8 mouse cellular contexts compared by ENCODE assay signal in genomic region chr9:104062430-104063243, GRCm38 (mm10). TPM values are rescaled to one million over a fixed set of nuclear protein-coding genes. Genes with fewer than 3 reads are reported as not detected.
DNase-seq lines count a peak whose midpoint lies in the region; ATAC-seq and TF ChIP-seq lines count a peak whose summit lies in the region.

Uba5 (minus strand) TSS chr9:104063134.

- no peak for TF ChIP-seq CTCF in heart, postnatal 0 days (IDR thresholded peaks at IDR 0.05; ENCODE audit: low read depth)
- TF ChIP-seq CTCF in layer of hippocampus, adult 2 months (conservative IDR thresholded peaks at IDR 0.05): no peak
- no peak for TF ChIP-seq CTCF in lung, postnatal 0 days (IDR thresholded peaks at IDR 0.05)

- under 1% methylated on average over 56 of the region's 59 CpGs for WGBS in heart, postnatal 0 days
- WGBS in lung, postnatal 0 days: under 1% methylated on average over 50 of the region's 59 CpGs

- peaks cover 29% of the 10 kb centered on the region for H3K36me3 ChIP-seq in heart, postnatal 0 days (replicated peaks; ENCODE audit: control insufficient read depth, insufficient read depth, low read length)
- peaks cover 4% of the 10 kb centered on the region; the same call in 1 of the 2 replicates for H3K36me3 ChIP-seq in lung, postnatal 0 days (ENCODE audit: insufficient read depth, low read length)

- no peaks in the 10 kb centered on the region for H3K27me3 ChIP-seq in heart, postnatal 0 days (ENCODE audit: control insufficient read depth, insufficient read depth, low read length)
- no peaks in the 10 kb centered on the region for H3K27me3 ChIP-seq in lung, postnatal 0 days (replicated peaks; ENCODE audit: insufficient read depth, low read length)

- peak within 1 kb of the TSS; percentile 84 for H3K9ac ChIP-seq in heart, postnatal 0 days (replicated peaks; ENCODE audit: low read depth, low read length)
- peak within 1 kb of the TSS; percentile 81 for H3K9ac ChIP-seq in lung, postnatal 0 days (replicated peaks; ENCODE audit: low read depth)

- H3K4me1 ChIP-seq in heart, postnatal 0 days (ENCODE audit: control insufficient read depth, insufficient read depth): peaks cover 13% of the 10 kb centered on the region
- peaks cover 3% of the 10 kb centered on the region; the same call in 1 of the 2 replicates for H3K4me1 ChIP-seq in lung, postnatal 0 days (ENCODE audit: insufficient read depth, low read depth, low read length)

- peak within 1 kb of the TSS; percentile 97 for H3K4me3 ChIP-seq in heart, postnatal 0 days (ENCODE audit: low read depth, low read length)
- H3K4me3 ChIP-seq in layer of hippocampus, adult 2 months: peak within 1 kb of the TSS; percentile 73
- H3K4me3 ChIP-seq in lung, postnatal 0 days (ENCODE audit: low read depth, low read length): peak within 1 kb of the TSS; percentile 84

- no peaks in the 10 kb centered on the region for H3K9me3 ChIP-seq in heart, postnatal 0 days (replicated peaks; ENCODE audit: control insufficient read depth, low read length)
- H3K9me3 ChIP-seq in lung, postnatal 0 days (ENCODE audit: low read length): no peaks in the 10 kb centered on the region

- H3K27ac ChIP-seq in heart, postnatal 0 days (ENCODE audit: low read depth): peak within 1 kb of the TSS; percentile 71
- peak within 1 kb of the TSS; percentile 98 for H3K27ac ChIP-seq in layer of hippocampus, adult 2 months
- peak within 1 kb of the TSS; percentile 74 for H3K27ac ChIP-seq in lung, postnatal 0 days (ENCODE audit: low read length)

- ATAC-seq in erythroid progenitor cell, adult 5-6 weeks (replicated peaks; ENCODE audit: low FRiP score, poor library complexity, severe bottlenecking): peak; percentile 89
- peak; percentile 74 for ATAC-seq in heart, postnatal 0 days (ENCODE audit: insufficient read depth, low read depth)
- ATAC-seq in lung, postnatal 0 days: peak; percentile 74

- H3K4me2 ChIP-seq in heart, postnatal 0 days (ENCODE audit: low read depth, low read length): peak within 1 kb of the TSS; percentile 77
- H3K4me2 ChIP-seq in lung, postnatal 0 days (replicated peaks; ENCODE audit: low read depth, low read length): peak within 1 kb of the TSS; percentile 94

- TF ChIP-seq EP300 in heart, postnatal 0 days (IDR thresholded peaks at IDR 0.05; ENCODE audit: low read depth): no peak
- TF ChIP-seq EP300 in lung, postnatal 0 days (IDR thresholded peaks at IDR 0.05): no peak

- DNase-seq in A20 (ENCODE audit: low read depth, low spot score): peak; percentile 87
- DNase-seq in adrenal gland, adult 2 months: peak; percentile 83
- peak; percentile 43 for DNase-seq in heart, postnatal 0 days (ENCODE audit: low spot score)
- DNase-seq in layer of hippocampus, adult 2 months (ENCODE audit: low spot score in 2 of 2): peak; percentile 47 to 66
- peak; percentile 84 for DNase-seq in lung, postnatal 0 days (ENCODE audit: low spot score)
- DNase-seq in right cerebral cortex, postnatal 10 days (ENCODE audit: low spot score in 2 of 2): peak; percentile 79 to 85
- peak; percentile 64 for DNase-seq in urinary bladder, postnatal 25 days (ENCODE audit: low spot score)

RNA-seq across cellular contexts. Expression of gene Uba5, which starts in this region (rescaled TPM):
- 10 to 100 TPM; 40.6 to 46.4 TPM for total RNA-seq in adrenal gland, adult 2 months (2021)
- 15.0 and 18.0 TPM in 2 replicates for polyA plus RNA-seq in adrenal gland, adult 2 months (2012; rRNA removed)
- total RNA-seq in erythroid progenitor cell, adult 5-6 weeks (2015; ENCODE audit: low replicate concordance): 5.0 and 13.8 TPM in 2 replicates
- total RNA-seq in erythroid progenitor cell, adult 5-6 weeks (2017; ENCODE audit: low replicate concordance): 7.1 and 10.8 TPM in 2 replicates
- total RNA-seq in heart, postnatal 0 days (2014; rRNA removed; ENCODE audit: low replicate concordance): 25.3 and 32.0 TPM in 2 replicates
- polyA plus RNA-seq in heart, postnatal 0 days (2015; fragmentation: Nextera tagmentation; extraction: Ambion mirVana): 27.7 and 28.3 TPM in 2 replicates
- total RNA-seq in layer of hippocampus, adult 2 months (2021): 10 to 100 TPM; 40.3 to 42.7 TPM
- polyA plus RNA-seq in lung, postnatal 0 days (2015; fragmentation: Nextera tagmentation; extraction: Ambion mirVana): 36.8 and 42.1 TPM in 2 replicates

Comparison
In these comparisons a context has a peak if more than half of its experiments do, and no peak if none do; other contexts are left out.
1. Peak in every context shown above with its lines: DNase-seq, ATAC-seq, H3K4me3 ChIP-seq and H3K27ac ChIP-seq.